Mouse (Mus musculus) c-Kit-positive CD71-positive TER-119-positive erythroid progenitor cells, embryonic 14.5 days (primary cell): ENCODE measurements at regions not wholly inside any gene's neighbourhood (a gene's known extent, or its start where the extent isn't known, plus 50 kb on each side); places are given as distances from the start of the nearest gene placed in this dataset.

Experiments used
- DNase-seq: peaks from one replicate; pipeline ENCODE4 v3.0.0-alpha.2; 2013; ENCODE audit warnings: low spot score

DNA sequence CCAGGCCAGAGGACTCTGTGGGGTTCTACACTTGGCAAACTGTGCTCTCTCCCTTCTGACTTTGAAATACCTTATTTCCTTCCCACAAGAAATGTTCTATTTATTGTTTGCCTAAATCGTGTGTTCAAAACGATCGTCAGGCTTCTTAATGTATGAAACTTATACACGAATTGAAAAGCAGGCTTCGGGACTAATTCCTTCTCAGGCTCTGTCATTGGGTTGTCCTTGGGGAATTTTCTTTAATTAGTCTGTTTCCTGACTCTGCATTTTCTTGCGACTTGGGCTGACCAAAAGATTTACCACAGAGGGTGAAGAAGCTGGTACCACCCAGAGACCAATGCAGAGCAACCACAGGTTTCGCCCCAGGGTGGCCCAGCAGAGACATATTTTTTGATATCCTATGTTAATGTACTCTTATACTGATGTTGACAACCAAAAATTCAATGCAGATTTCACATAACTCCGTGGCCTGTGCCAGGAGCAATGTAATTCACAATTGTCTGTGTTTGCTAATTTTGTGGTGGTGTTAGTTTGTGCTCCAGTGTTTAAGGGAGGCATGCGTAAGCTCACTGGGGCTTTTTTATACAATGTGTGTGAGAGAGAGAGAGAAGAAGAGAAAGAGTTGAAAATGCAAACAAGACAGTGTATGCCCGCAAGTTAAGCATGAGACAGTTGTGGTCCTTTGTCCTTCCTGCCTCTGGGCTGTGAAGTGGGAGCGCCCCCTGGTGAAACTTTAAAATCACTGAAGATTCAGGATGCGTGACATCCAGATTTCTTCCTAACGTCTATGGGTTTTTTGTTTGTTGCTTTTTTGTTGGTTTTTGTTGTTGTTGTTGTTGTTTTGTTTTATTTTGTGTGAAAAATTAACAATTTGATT lies 452.7 kb downstream of the Sox2 start:
- DNase-seq = peak; percentile 9

DNA sequence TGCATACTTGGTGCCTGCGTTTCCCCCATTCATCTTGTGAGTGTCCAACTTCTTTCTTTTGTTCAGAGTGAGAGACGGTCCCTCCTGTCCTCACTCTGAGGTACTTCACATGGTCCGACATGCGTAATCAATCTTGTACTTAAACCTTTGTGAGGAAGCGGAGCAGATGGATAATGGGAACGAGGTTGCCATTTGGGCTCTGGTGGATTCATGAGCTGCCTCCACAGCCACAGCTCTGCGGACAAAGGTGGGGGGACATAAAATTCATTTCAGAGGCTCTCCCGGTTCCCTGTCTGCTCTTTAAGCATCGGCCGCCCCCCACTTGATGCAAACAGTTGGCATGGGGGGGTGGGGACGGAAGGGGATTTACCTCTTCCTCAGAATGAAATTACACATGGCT lies 454.7 kb downstream of the Sox2 start:
- no peak for DNase-seq

DNA sequence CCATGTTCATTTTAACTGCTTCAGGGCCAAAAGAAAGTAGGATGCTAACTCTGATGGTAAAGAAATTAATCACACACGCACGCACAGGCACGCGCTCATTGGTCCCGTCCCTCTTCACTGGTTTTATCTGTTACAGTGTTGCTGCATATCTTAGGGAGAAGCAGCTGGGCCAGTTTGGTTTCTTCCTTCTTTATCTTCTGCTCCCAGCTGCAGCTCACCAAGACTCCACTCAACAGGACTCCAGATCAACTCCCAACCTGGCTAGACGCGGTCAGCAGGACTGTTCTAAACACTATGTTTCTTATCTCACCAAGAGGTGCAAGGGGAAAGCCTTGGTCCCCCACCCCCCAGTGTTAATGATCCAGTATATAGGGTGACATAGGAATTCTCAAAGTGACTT lies 455.9 kb downstream of the Sox2 start:
- DNase-seq = no peak

DNA sequence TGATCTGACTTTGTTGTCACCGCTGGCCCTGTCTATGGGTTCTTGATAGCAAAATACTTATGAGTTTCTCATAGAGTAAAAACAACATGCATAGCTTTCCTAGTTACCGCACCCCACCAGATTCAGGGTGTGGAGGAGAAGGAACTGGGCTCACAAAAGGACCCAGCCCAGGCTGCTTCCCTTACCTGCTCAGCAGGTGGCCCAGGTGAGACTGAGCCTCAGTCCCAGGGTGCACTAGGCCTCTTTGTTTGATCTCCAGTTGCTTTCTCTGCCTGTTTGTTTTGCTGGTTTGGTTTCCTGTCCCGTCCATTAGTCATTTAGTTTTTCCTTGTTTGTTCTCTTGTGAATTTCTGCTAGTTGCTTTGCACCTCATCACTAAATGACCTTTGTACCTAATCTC lies 483.3 kb downstream of the Sox2 start:
- no peak for DNase-seq

DNA sequence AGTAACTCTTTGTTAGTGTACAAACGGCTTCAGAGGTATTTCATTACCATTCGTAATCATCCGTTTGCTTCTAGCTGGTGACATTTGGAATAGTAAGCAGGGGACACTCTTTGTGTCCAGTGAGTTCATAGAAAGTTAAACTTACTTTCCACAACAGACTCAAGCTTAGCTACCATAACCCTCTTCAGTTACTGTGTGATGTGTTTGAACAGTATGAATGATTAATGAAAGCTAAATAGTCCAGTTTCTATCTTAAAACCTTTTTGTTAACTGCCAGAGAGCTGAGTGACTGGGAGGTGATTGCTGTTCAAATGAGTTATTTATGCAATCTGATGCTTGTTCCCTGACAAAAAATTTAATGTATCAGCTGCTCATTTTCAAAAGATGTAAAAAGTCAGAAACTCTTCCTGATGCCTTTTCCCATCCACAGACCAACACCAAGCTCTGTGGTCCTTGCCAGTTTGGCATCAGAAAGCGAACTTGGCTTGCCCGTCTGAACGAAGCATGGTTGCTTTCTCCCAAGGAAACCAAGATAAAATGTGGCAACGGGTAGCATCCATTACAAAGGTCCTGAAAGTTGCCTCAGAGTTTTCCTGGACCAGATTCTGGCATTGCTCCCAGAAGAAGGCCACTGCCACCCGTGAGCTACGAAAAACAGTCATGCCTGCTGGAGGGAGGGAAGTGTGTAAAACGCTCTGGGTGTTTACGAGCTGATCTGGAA lies 491.5 kb downstream of the Sox2 start:
- DNase-seq = no peak

DNA sequence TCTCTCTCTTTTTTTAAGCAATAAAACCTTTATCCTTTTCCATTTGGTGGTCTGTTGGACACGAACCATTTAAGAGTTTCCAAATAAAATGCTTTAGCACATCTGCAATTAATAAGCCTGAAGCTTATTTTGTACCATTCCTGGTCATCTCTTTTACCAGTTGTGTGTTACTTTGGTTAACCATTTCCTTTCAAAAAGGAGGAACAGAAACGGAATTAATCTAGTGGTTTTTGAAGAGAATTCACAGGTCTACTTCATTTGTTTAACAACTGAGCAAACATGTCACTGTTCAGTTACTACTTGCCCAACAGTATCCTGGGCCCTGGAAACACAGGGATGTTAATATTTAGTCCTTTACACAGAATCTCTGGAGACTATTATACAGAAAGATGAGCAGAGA lies 492.5 kb downstream of the Sox2 start:
- no peak for DNase-seq

DNA sequence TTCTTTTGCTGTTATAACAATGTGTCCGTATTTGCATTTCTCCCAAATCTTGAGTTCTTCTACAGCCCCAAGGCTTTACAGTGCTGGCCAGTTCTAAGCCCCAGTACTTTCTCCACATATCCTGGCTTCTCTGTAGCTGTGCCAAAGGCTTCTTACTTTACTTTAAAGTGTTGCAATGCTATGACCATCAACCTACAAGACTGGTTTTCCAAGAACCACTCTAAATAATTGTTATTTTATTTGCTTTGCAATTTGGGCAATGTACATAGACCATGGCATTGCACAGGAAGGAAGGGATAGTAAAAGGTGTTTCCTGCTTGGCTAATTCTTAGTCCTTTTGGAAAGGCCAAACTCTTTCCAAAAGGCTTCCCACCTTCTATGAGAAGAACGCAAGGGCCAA lies 495.4 kb downstream of the Sox2 start:
- DNase-seq = no peak

DNA sequence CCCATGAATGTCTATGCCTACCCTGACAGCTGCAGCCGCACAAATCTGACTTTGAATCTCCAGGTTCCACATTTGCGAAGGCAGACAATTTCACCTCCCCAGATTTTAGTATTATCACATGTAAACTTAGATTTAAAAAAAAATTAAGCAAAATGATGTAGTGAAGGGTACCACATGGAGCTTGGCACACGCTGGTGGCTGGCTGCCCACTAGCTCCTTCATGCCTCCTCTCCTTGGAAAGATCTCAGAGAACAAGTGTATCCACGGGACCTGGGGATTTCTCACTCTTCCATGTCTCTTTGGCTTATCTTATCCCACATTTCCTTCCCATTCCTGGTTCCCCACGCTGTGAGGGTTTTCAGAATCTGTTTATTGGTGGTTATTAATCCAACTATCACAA lies 496.5 kb downstream of the Sox2 start:
- no peak for DNase-seq

DNA sequence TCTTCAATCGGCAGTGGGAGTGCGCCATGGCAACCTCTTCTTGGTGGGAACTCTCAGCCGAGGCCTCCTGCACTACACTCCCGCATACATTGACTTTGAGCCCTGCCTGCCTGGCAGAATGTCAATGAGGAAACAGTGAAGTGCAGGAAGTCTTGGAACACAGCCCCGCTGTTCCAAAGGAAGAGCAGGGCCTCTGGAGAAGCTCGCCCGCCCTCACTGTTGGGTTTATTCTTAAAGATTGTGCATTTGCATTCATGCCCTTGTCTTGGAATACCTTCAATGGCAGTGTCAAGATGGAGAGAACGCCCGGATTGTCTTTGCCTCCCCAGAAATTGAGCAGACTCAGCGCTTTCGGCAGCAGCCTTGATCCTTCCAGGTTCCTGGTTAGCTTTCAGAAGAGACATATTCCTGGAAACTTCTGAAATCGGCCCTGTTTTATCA lies 499.1 kb downstream of the Sox2 start:
- no peak for DNase-seq

DNA sequence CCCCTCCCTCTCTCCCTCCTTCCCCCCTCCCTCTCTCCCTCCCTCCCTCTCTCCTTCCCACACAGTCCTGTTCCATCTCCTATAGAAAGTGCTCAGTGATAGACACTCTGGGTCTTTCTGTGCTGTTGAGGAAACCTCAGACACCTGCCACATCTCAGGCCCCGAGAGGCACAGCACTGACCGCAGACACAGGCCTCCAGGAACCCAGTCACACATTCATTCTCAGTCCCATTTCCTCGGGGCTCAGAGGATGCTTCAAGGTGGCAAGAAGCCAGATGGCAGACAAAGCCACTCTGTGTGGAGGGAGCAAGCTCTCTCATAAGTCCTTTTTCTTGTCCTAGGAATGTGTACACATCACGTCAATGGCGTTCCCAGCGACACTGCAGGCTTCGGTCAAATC lies 502.0 kb downstream of the Sox2 start:
- no peak for DNase-seq

DNA sequence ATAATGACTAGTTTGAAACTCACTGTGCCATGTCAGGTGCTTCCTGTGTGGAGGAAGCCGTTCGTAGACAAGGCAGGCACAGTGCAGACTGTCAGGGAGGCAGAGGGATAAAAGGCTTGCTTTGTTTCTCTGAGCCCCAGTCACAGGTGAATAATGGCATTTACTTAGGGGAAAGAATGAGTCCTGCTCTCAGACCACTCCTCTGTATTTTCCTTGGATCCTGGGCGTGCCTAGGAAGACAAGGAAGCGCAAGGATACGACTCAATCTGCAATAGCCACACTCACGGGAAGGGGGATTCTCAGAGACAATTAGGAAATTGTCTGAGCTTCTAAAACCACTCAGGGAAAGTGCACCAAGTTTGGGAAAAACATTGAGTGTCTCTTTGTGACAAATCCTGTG lies 504.1 kb downstream of the Sox2 start:
- DNase-seq = no peak

DNA sequence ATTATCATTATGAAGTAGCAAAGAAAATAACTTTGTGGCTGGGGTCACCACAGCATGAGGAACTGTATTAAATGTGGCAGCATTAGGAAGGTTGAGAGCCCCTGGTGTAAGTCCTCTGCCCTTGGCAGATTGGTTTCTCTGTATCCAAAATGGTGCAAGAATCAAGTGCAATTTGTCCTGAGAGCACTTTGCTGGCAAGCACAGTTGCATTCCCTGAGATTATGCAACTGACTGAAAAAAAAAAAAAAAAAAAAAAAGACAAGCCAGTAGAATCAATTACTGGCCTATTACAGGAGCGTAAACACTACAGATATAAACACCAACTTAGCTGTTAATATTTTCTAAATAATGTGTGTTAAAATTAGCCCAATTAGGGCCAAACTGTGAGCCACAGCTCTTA lies 518.5 kb downstream of the Sox2 start:
- DNase-seq = no peak

DNA sequence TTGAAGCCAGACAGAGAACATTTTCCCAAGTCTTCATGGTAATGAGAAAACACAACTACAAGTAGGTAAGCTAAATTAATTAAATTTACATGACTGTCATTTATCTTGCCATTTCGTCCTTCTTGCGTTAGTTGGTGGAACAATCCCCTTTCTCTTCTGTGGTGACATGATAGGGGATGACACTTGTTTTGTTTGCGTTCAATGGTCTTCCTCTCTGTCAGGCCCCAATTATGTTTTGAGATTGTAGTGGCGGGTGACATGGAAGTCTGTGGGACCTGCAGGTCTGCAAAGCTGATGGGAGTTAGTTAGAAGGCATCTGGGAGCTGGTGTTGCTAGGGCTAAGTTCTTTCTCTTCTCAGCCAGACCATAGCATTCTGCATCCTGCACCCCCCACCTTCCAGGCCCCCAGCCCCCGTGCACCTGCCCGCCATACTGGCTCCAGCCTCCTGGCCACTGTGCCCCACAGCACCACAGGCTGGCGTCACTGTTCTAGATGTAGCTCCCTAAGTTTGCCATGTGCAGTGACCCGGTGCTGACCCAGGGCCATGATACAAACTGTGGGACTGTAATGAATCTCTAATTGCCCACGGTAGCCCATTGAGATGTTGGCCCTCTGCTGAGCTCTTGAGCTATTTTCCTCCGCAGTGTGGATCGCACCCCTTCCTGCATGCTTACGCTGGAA lies 528.7 kb downstream of the Sox2 start:
- no peak for DNase-seq

DNA sequence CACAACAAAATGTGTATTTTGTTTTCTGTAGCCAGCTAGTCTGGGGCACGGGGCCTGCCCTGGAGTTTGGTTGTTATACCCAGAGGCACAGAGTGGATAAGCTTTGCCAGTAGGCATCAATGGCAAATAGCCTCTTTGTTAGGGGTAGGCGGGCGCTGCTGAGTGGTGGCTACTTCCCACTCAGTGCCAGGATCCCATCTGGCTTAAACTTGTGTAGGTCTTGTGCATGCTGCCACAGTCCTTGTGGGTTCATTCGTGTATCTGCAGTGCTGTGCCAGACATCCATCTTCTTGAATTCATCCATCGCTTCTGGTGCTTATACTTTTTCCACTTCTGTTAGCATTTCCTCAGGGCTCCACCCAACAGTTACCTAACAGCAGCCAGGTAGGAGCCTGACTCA lies 545.4 kb upstream of the Atp11b start:
- no peak for DNase-seq

DNA sequence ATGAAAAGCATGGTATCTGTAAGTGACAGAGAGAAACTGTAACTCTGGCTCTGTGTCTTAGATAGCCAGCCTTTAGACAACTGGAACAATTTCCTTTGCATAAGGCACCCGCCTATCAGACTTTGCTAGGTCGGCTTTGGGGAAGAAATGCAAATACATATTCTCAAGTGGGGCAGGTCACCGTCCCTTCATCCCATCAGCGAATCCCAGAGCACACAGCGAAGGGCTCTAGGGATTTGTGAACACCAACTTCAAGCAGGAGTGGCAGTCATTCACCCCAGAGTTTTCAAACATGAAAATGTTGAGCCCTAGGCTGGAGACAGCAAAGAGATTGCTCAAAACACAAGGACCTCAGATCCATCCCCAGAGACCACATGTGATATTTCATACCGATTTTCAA lies 534.5 kb upstream of the Atp11b start:
- DNase-seq = no peak

DNA sequence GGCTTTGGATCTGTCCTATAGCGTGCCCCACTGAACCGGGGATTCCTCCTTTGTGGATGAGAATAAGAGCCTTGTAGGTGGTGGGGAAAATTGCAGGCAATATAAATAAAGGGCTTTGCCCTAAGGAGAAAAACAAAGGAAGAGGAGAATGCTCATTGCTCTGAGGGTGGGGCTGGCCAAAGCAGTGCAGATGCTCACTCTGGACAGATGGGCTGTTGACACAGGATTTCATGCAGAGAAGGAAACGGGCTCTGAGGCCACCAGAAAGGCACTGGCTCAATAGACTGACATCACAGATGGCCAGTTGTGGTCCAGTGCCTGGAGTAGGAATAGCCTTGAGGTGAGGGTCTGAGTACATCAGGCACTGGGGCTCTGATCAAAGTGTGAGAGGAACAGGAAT lies 532.7 kb upstream of the Atp11b start:
- DNase-seq = no peak

DNA sequence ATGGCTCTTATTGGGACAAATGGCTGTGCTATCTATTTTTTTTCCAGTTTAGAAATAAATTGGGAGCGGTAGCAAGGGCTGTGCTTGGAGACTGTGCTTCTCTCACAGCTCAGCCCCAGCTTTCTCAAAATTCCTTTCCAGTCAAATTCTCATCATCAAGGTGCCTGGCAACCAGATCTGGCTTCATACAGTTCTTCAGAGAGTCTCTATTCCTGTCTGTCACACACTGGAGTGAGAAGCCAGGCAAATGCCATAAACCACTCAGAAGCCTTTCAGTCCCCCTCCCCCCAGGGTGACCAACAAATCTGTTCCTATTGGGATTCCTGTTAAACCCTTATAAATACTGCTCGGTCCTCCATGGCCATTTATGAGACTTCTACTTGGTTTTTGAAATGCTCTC lies 531.7 kb upstream of the Atp11b start:
- DNase-seq = no peak

DNA sequence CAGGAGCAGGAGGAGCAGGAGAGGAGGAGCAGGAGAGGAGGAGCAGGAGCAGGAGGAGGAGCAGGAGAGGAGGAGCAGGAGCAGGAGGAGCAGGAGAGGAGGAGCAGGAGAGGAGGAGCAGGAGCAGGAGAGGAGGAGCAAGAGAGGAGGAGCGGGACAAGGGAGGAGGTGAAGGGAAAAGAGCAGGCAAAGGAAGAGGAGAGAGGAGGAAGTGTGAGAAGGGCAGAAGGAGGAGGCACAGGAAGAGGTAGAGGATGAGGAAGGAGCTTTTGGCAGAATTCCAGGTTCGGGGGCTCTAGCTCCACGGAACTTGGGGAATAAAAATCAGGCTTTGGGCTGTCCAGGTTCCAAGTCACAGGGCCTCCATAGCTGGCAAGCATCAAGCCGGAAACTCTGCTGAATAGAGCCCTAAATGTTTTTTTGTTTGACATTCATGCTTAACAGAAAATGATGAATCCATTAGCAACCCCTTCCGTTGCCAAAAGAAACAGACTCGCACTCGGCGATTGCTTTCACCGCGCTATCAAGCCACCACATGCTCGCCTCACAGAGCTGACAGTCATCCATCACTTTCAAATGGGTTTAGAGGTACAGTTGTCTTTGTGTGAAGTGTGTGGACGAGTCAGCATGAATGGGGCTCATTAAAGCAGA lies 528.7 kb upstream of the Atp11b start:
- DNase-seq = no peak

DNA sequence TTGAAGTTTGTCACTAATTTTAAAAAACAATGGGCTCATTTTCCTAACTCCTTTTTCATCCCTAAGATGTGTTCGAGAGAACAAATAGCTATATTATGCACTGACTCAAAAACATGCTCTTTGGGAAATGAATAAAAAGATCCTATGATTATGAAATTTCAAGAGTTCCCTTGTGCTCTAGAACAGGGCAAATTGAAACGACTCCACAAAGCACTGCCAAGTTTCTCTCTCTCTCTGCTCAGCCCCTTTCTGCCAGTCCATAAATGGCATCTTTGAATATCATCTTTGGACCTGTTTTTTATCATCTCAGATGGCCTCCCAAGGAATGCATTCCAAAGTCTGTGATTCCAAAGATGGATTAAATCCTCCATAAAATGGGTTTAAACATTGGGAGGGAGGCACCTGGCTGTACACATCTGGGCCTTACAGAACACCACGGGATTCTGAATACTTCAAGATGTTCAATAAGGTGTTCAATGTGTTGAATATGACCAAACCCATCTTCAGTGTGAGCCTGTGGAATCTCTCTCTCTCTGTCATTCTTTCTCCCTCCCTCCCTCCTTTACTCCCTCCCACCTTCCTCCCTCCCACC lies 528.0 kb upstream of the Atp11b start:
- no peak for DNase-seq

DNA sequence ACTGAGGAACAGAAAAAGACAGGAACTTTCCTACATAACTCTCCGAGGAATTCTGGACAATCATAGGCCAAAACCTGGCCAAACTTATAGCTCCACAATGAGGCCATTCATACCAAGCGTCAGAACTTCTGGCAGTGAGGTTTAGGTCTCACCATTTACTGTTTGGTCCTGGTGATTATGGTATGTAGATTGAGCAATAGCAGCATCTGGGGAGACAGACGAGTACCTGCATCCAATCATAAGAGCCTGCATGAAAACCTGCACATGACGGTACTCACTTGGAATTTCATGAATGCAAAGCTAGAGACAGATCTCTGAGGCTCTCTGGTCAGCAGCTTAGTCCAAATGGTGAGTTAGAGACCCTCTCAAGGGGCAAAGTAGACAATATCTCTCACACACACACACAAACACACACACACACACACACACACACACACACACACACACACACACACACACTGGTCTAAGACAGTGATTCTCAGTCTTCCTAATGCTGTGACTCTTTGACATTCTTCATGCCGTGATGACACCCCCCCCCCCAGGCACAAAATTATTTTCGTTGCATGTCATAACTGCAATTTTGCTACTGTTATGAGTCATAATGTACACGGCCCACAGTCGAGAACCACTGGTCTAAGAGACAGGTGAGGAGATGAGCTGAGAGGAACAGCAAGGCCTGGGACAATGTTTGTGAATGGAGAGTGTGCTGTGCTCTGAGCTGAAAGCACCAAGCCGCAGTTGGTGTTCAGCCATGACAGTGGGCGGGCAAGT lies 522.6 kb upstream of the Atp11b start:
- no peak for DNase-seq

DNA sequence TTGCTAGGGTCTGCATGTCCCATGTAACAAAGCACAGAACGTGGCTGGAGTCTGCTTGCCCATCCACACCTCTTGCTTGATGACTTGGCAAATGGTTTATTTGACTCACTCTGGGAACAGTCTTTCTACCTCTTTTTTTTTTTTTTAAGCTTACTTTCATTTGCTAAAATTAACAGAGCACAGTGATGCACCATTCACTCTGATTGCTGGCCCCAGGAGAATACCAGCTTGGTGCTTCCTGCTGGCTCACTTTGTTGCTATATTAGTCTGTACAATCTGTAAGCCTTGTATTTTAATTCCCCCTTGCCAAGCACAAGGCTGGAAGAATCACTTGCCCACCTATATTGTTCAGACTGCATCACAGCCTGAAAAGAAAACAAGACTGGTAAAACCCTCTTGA lies 521.4 kb upstream of the Atp11b start:
- no peak for DNase-seq
